Mouse (Mus musculus) embryonic facial prominence, embryonic 11.5 days (tissue): ENCODE measurements around the gene Myo1a. TPM values are rescaled to one million over a fixed set of nuclear protein-coding genes. Genes with fewer than 3 reads are reported as not detected.

Source experiments
- ATAC-seq: fragments of 200-750 bp; cut with Nextera tagmentation; replicated peaks from 2 replicates; pipeline ENCODE4 v1.8.0; 2017; ENCODE audit warnings: low read depth; ENCODE audit not compliant: insufficient number of reproducible peaks, low FRiP score, low TSS enrichment
- DNase-seq: peaks from one replicate; pipeline ENCODE4 v3.0.0-alpha.2; 2015; ENCODE audit warnings: low spot score
- H3K27ac ChIP-seq: fragments of 300-500 bp; sonication (generic); replicated peaks from 2 replicates; pipeline ENCODE4 v1.5.1; 2014; ENCODE audit warnings: mild to moderate bottlenecking, low read depth, low read length, control low read depth
- H3K27me3 ChIP-seq: fragments of 300-500 bp; sonication (generic); 2 replicates; pipeline ENCODE4 v1.6.1; 2014; ENCODE audit warnings: mild to moderate bottlenecking, low read length, moderate library complexity, mixed read lengths; ENCODE audit not compliant: control insufficient read depth, insufficient read depth
- H3K36me3 ChIP-seq: fragments of 300-500 bp; sonication (generic); replicated peaks from 2 replicates; pipeline ENCODE4 v1.6.1; 2014; ENCODE audit warnings: low read depth, mild to moderate bottlenecking, low read length, moderate library complexity, mixed read lengths; ENCODE audit not compliant: control insufficient read depth, insufficient read depth
- H3K4me1 ChIP-seq: fragments of 300-500 bp; sonication (generic); 2 replicates; pipeline ENCODE4 v1.6.1; 2014; ENCODE audit warnings: low read length, mixed read lengths; ENCODE audit not compliant: control insufficient read depth, insufficient read depth
- H3K4me2 ChIP-seq: fragments of 300-500 bp; sonication (generic); 2 replicates; pipeline ENCODE4 v1.6.1; 2014; ENCODE audit warnings: low read depth, mild to moderate bottlenecking, control low read depth, low read length, moderate library complexity
- H3K4me3 ChIP-seq: fragments of 300-500 bp; sonication (generic); 2 replicates; pipeline ENCODE4 v1.5.1; 2014; ENCODE audit warnings: low read depth, low read length, control low read depth
- H3K9ac ChIP-seq: fragments of 300-500 bp; sonication (generic); replicated peaks from 2 replicates; pipeline ENCODE4 v1.6.1; 2014; ENCODE audit warnings: mild to moderate bottlenecking, control low read depth, low read length
- H3K9me3 ChIP-seq: fragments of 300-500 bp; sonication (generic); replicated peaks from 2 replicates; pipeline ENCODE4 v1.6.1; 2016; ENCODE audit warnings: mild to moderate bottlenecking, low read length, inconsistent platforms, mixed read lengths; ENCODE audit not compliant: control insufficient read depth
- WGBS: fragments of 180-500 bp; shearing (Covaris S2); extraction: QIAGEN DNeasy Blood & Tissue Kit; methylation state at CpG from one replicate; pipeline ENCODE4 v1.1.7; 2014; 5-methylcytosine and 5-hydroxymethylcytosine counted together
- polyA plus RNA-seq: library from polyadenylated mRNA; unstranded; fragments of >200 nt; fragmentation: Nextera tagmentation; extraction: Ambion mirVana; gene quantifications from 2 replicates; pipeline ENCODE4 v1.2.1, GENCODE M21; 2014

The Myo1a gene
- polyA plus RNA-seq, 1 experiment from 2014 or later: 0.55 TPM

DNA sequence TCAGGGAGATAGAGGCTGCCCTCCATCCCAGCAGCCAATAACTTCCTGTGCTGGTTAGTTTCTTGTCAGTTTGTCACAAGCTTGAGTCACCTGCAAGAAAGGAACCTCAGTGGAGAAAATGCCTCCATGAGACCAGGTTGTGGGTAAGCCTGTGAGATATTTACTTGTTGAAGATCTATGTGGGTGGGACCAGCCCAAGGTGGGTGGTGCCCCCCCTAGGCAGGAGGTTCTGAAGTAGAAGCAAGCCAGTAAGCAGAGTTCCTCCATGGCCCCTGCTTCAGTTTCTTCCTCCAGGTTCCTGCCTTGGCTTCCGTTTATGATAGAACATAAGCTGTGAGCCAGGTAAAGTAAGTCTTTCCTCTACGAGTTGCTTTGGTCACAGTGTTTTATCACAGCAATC lies 31.3 kb downstream of the Myo1a start:
- Histone ChIP-seq H3K27ac (no peak overlapping the region), H3K9ac (no peak overlapping the region), H3K27me3 (no peaks in the 10 kb centered on the region), H3K36me3 (no peaks in the 10 kb centered on the region), H3K4me1 (no peaks in the 10 kb centered on the region), H3K9me3 (no peaks in the 10 kb centered on the region), H3K4me2 (no peak overlapping the region), H3K4me3 (no peak overlapping the region)
- DNase-seq (no peak), ATAC-seq (no peak)
- 77% methylated on average over 2 of the region's 2 CpGs for WGBS

DNA sequence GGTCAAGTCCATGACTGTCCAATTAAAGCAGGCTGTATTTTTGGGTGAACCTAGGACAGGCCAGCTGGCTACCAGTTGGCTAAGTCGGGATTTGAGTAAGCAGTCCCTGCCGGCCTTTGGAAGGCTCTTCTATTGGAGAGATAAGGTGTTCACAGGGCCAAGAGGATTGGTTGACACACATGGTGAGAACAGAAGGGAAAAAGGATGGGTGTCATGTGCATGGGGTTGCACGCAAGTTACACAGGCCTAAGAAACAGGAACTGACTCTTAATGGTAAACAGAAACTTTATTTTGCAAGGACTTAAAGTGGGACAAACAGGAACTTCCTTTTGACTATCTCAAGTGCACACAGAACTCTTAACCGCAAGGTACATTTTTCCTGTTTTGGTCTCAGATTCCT lies 31.9 kb downstream of the Myo1a start:
- peaks cover 6% of the 10 kb centered on the region; the same call in 1 of the 2 replicates for H3K36me3 ChIP-seq
- ATAC-seq: no peak
- H3K27me3 ChIP-seq: no peaks in the 10 kb centered on the region
- DNase-seq: no peak
- H3K4me2 ChIP-seq: no peak overlapping the region
- no peak overlapping the region for H3K27ac ChIP-seq
- H3K9me3 ChIP-seq: no peaks in the 10 kb centered on the region
- H3K4me3 ChIP-seq: no peak overlapping the region
- no peak overlapping the region for H3K9ac ChIP-seq
- H3K4me1 ChIP-seq: no peaks in the 10 kb centered on the region
- 72% methylated on average over 4 of the region's 4 CpGs for WGBS

DNA sequence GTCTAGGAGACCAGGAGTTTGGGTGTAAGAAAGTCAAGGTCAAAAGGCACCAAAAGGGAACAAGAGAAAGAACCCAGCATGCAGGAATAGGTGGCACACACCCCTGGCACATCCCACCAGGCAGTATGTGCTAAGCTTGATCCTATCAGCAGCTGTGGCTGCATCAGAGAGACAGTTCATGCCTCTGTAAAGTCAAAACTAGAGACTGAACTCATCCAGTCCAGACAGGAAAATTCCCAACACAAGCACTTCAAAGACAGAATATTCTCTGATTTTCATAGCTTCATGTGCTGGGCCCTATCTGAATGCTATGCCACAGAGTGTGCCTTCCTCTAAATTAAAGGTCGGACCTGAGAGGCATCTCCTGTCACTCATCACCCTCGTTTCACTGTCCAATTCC lies 32.6 kb downstream of the Myo1a start:
- Histone ChIP-seq H3K4me3 (no peak overlapping the region), H3K27me3 (no peaks in the 10 kb centered on the region), H3K9ac (no peak overlapping the region), H3K4me1 (no peaks in the 10 kb centered on the region), H3K4me2 (no peak overlapping the region), H3K27ac (no peak overlapping the region), H3K9me3 (no peaks in the 10 kb centered on the region), H3K36me3 (peaks cover 12% of the 10 kb centered on the region)
- WGBS: 28% methylated on average over 2 of the region's 2 CpGs
- ATAC-seq: no peak
- DNase-seq: no peak

DNA sequence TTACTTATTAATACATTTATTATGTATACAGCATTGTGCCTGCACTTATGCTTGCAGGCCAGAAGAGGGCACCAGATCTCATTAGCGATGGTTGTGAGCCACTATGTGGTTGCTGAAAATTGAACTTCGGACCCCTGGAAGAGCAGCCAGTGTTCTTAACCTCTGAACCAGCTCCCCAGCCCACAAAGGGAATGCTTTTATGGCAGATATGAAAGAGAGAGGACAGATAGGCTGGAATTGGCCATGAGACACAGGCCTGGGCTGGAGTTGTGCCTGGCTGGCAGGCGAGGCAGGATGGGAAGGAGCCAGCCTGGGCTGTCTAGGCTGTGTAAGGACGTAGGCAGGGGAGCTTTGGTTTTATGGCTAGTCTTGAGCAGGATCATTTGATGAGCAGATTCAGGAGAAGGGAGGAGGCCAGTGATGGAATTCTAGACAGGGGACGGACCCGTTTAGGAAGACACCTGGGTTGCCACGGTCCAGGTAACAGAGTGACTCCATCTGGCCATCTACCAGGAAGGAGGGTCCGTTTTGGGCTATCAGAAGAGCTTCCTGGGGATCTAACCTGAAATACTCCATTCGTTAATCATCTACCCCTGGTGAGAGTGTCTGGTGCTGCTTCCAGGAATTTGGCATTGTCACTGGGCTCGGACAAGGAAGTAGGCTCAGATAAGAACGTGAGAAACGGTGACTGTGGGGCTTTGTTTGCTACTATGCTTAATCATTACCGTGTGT lies 33.3 kb downstream of the Myo1a start:
- Histone ChIP-seq H3K27me3 (no peaks in the 10 kb centered on the region), H3K9ac (no peak overlapping the region), H3K9me3 (no peaks in the 10 kb centered on the region), H3K36me3 (peaks cover 20% of the 10 kb centered on the region), H3K4me2 (no peak overlapping the region), H3K4me3 (no peak overlapping the region), H3K4me1 (no peaks in the 10 kb centered on the region), H3K27ac (no peak overlapping the region)
- peak; percentile 62 for DNase-seq
- 50% methylated on average over 13 of the region's 13 CpGs for WGBS
- ATAC-seq: no peak

GRCm38 (mm10) chr10:127739083-127739660 lies 34.2 kb downstream of the Myo1a start, which contains the start of gene Zbtb39:
Gene Zbtb39, plus strand, starts transcription at chr10:127739538.
- H3K4me3 ChIP-seq: peak within 1 kb of the TSS; percentile 99
- peaks cover 26% of the 10 kb centered on the region for H3K36me3 ChIP-seq
- peak within 1 kb of the TSS; percentile 59 for H3K27ac ChIP-seq
- no peaks in the 10 kb centered on the region for H3K27me3 ChIP-seq
- no peaks in the 10 kb centered on the region for H3K9me3 ChIP-seq
- WGBS: 1% methylated on average over 23 of the region's 61 CpGs
- ATAC-seq: peak; percentile 70
- DNase-seq: peak; percentile 85
- H3K4me2 ChIP-seq: peak within 1 kb of the TSS; percentile 77
- H3K4me1 ChIP-seq: no peaks in the 10 kb centered on the region
- H3K9ac ChIP-seq: peak within 1 kb of the TSS; percentile 98

DNA sequence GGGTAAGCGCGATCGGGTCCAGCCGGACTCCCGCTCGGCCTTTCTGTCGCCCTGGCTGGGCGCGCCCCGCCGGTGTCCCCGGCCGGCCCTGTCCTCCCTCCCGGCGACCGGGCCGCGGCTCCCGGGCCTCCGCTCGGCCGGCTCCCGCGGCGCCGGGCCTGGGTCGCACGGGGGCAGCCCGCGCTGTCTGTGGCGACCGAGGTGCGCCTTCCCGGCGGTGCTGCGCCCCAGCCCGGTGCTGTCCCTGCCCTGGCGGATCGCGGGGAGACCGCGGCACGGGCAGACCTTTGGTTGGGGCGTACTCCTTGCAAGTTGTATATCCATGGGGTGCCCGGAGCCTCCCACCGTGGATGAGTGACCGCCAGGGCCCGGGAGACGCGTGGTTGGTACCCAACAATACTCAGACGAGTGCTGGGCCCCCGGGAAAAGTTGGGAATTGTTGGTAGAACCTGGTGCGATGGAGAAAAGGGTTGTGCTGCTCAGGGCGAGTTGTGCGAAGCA lies 34.7 kb downstream of the Myo1a start:
- peak; percentile 45 for DNase-seq
- Histone ChIP-seq H3K4me3 (peak overlapping the region; percentile 99), H3K27ac (peak overlapping the region; percentile 59), H3K4me2 (peak overlapping the region; percentile 77), H3K36me3 (peaks cover 32% of the 10 kb centered on the region), H3K27me3 (no peaks in the 10 kb centered on the region), H3K9ac (peak overlapping the region; percentile 98), H3K4me1 (no peaks in the 10 kb centered on the region), H3K9me3 (no peaks in the 10 kb centered on the region)
- peak; percentile 60 for ATAC-seq
- under 1% methylated on average over 29 of the region's 55 CpGs for WGBS

DNA sequence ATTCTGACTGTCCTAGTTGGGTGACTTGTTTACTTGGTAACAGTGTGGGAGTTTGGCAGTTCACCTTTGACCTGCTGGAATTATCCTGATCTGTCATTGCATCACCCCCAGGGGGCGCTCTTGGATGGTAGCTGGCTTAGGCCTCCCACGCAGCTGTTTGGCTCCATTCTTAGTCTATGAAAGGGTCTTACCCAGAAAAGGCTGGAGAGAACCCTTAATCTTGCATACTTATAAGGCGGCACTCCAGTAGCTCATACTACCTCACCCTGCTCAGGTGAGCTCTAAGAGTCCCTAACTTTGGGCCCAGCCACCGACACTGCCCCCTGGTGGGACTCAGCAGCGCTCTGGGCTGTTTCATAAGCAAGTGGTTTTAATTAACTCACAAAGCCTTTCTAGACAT lies 39.7 kb downstream of the Myo1a start:
- Histone ChIP-seq H3K4me3 (no peak overlapping the region), H3K9ac (no peak overlapping the region), H3K36me3 (peaks cover 41% of the 10 kb centered on the region), H3K9me3 (no peaks in the 10 kb centered on the region), H3K27me3 (no peaks in the 10 kb centered on the region), H3K4me2 (no peak overlapping the region), H3K27ac (no peak overlapping the region), H3K4me1 (no peaks in the 10 kb centered on the region)
- WGBS: 68% methylated on average over 5 of the region's 5 CpGs
- ATAC-seq: 0 out of 2 replicates have a peak, but pooled peaks have one; percentile 17
- DNase-seq: peak; percentile 52

GRCm38 (mm10) chr10:127745886-127746285 lies 40.9 kb downstream of the Myo1a start:
- Histone ChIP-seq H3K9me3 (no peaks in the 10 kb centered on the region), H3K4me1 (no peaks in the 10 kb centered on the region), H3K27ac (no peak overlapping the region), H3K4me3 (no peak overlapping the region), H3K4me2 (no peak overlapping the region), H3K9ac (no peak overlapping the region), H3K27me3 (no peaks in the 10 kb centered on the region), H3K36me3 (peaks cover 41% of the 10 kb centered on the region)
- DNase-seq (no peak), ATAC-seq (no peak)
- WGBS: 82% methylated on average over 5 of the region's 5 CpGs
